Mouse (Mus musculus): ENCODE results near the gene Itgb4.

DNA sequence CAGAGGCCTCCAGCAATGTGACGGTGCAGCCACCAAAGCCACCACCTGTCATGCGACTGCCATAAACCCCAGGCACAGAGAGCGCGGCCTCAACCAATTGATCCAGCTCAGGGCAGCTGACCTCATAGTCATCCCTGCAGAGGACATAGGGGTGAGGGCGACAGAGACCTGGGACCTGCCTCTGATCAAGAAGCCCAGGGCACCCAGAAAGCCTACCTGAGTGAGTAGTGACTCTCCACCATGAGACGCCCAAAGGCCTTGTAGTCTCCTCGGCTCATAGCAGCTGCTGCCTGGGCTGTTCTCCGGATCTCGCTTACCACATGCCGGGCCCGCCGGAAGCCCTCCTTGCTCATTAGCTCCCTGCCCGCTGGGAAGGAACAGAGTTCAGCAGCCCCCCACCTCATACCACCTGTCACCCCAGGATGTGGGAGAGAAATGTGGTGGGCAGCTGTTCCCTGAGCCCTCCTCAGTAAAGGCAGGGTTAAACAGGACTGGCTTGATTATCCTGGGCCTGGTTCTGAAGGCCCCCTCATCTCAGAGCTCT lies 34.4 kb downstream of the Itgb4 start:
- TF ChIP-seq CTCF (IDR thresholded peaks at IDR 0.05; ENCODE audit: borderline replicate concordance, extremely low read depth, insufficient read depth, insufficient read length), result no peak
- no peak for TF ChIP-seq POLR2A (IDR thresholded peaks at IDR 0.05; ENCODE audit: borderline replicate concordance, extremely low read depth, insufficient read depth, insufficient read length, poor library complexity, severe bottlenecking)
